Mouse (Mus musculus): ENCODE measurements at regions not wholly inside any gene's neighbourhood (a gene's known extent, or its start where the extent isn't known, plus 50 kb on each side); places are given as distances from the start of the nearest gene placed in this dataset.

GRCm38 (mm10) chrX:166945476-166945875, 263.6 kb downstream of the Tmsb4x start:
- ATAC-seq (ENCODE audit: insufficient read depth, low read depth) (no peak), DNase-seq (ENCODE audit: low spot score) (no peak)
- Histone ChIP-seq H3K4me3 (ENCODE audit: low read depth, low read length) (no peak overlapping the region), H3K9ac (replicated peaks; ENCODE audit: low read depth, low read length) (no peak overlapping the region), H3K9me3 (replicated peaks; ENCODE audit: control insufficient read depth, low read length) (no peaks in the 10 kb centered on the region), H3K27ac (ENCODE audit: low read depth) (no peak overlapping the region), H3K27me3 (ENCODE audit: control insufficient read depth, insufficient read depth, low read length) (no peaks in the 10 kb centered on the region), H3K36me3 (replicated peaks; ENCODE audit: control insufficient read depth, insufficient read depth, low read length) (no peaks in the 10 kb centered on the region), H3K4me1 (ENCODE audit: control insufficient read depth, insufficient read depth) (no peaks in the 10 kb centered on the region), H3K4me2 (ENCODE audit: low read depth, low read length) (no peak overlapping the region)
- no peak for TF ChIP-seq CTCF (IDR thresholded peaks at IDR 0.05; ENCODE audit: low read depth)
- TF ChIP-seq EP300 (IDR thresholded peaks at IDR 0.05; ENCODE audit: low read depth): no peak
- WGBS: 39% methylated on average over 1 of the region's 1 CpGs

- Histone ChIP-seq H3K27me3 (ENCODE audit: control insufficient read depth, insufficient read depth, low read length) (no peaks in the 10 kb centered on the region), H3K36me3 (replicated peaks; ENCODE audit: control insufficient read depth, insufficient read depth, low read length) (no peaks in the 10 kb centered on the region), H3K9me3 (replicated peaks; ENCODE audit: control insufficient read depth, low read length) (no peaks in the 10 kb centered on the region), H3K27ac (ENCODE audit: low read depth) (no peak overlapping the region), H3K4me1 (ENCODE audit: control insufficient read depth, insufficient read depth) (no peaks in the 10 kb centered on the region), H3K4me2 (ENCODE audit: low read depth, low read length) (no peak overlapping the region), H3K4me3 (ENCODE audit: low read depth, low read length) (no peak overlapping the region), H3K9ac (replicated peaks; ENCODE audit: low read depth, low read length) (no peak overlapping the region)
- TF ChIP-seq EP300 (IDR thresholded peaks at IDR 0.05; ENCODE audit: low read depth) (no peak), CTCF (IDR thresholded peaks at IDR 0.05; ENCODE audit: low read depth) (no peak)
- no peak for DNase-seq (ENCODE audit: low spot score)
- no peak for ATAC-seq (ENCODE audit: insufficient read depth, low read depth)
- 59% methylated on average over 2 of the region's 2 CpGs for WGBS
These were observed 275.3 kb downstream of the Tmsb4x start for GRCm38 (mm10) chrX:166933766-166934165.

GRCm38 (mm10) chrX:166932472-166932871, 276.6 kb downstream of the Tmsb4x start:
- H3K9ac ChIP-seq (replicated peaks; ENCODE audit: low read depth, low read length): no peak overlapping the region
- H3K36me3 ChIP-seq (replicated peaks; ENCODE audit: control insufficient read depth, insufficient read depth, low read length): no peaks in the 10 kb centered on the region
- H3K4me1 ChIP-seq (ENCODE audit: control insufficient read depth, insufficient read depth): no peaks in the 10 kb centered on the region
- no peak for TF ChIP-seq CTCF (IDR thresholded peaks at IDR 0.05; ENCODE audit: low read depth)
- TF ChIP-seq EP300 (IDR thresholded peaks at IDR 0.05; ENCODE audit: low read depth): no peak
- H3K27ac ChIP-seq (ENCODE audit: low read depth): no peak overlapping the region
- H3K9me3 ChIP-seq (replicated peaks; ENCODE audit: control insufficient read depth, low read length): no peaks in the 10 kb centered on the region
- no peaks in the 10 kb centered on the region for H3K27me3 ChIP-seq (ENCODE audit: control insufficient read depth, insufficient read depth, low read length)
- H3K4me3 ChIP-seq (ENCODE audit: low read depth, low read length): no peak overlapping the region
- ATAC-seq (ENCODE audit: insufficient read depth, low read depth) (no peak), DNase-seq (ENCODE audit: low spot score) (no peak)
- no peak overlapping the region for H3K4me2 ChIP-seq (ENCODE audit: low read depth, low read length)

- peak; percentile 32 for DNase-seq (ENCODE audit: low spot score)
- H3K27ac ChIP-seq (ENCODE audit: low read depth): no peak overlapping the region
- peak; percentile 33 for ATAC-seq (ENCODE audit: insufficient read depth, low read depth)
These were observed 278.1 kb downstream of the Tmsb4x start for GRCm38 (mm10) chrX:166931048-166931447.

GRCm38 (mm10) chrX:166929716-166930420, 279.2 kb downstream of the Tmsb4x start:
- ATAC-seq (ENCODE audit: insufficient read depth, low read depth) (no peak), DNase-seq (ENCODE audit: low spot score) (no peak)
- Histone ChIP-seq H3K27ac (ENCODE audit: low read depth) (no peak overlapping the region), H3K36me3 (replicated peaks; ENCODE audit: control insufficient read depth, insufficient read depth, low read length) (no peaks in the 10 kb centered on the region), H3K4me2 (ENCODE audit: low read depth, low read length) (no peak overlapping the region), H3K27me3 (ENCODE audit: control insufficient read depth, insufficient read depth, low read length) (no peaks in the 10 kb centered on the region), H3K4me1 (ENCODE audit: control insufficient read depth, insufficient read depth) (no peaks in the 10 kb centered on the region), H3K9me3 (replicated peaks; ENCODE audit: control insufficient read depth, low read length) (no peaks in the 10 kb centered on the region), H3K4me3 (ENCODE audit: low read depth, low read length) (no peak overlapping the region), H3K9ac (replicated peaks; ENCODE audit: low read depth, low read length) (no peak overlapping the region)
- WGBS: 62% methylated on average over 6 of the region's 6 CpGs
- TF ChIP-seq EP300 (IDR thresholded peaks at IDR 0.05; ENCODE audit: low read depth) (no peak), CTCF (IDR thresholded peaks at IDR 0.05; ENCODE audit: low read depth) (no peak)

More at GRCm38 (mm10) chrX:166931048-166931447, 278.1 kb downstream of the Tmsb4x start:
- TF ChIP-seq EP300 (IDR thresholded peaks at IDR 0.05; ENCODE audit: low read depth) (no peak), CTCF (IDR thresholded peaks at IDR 0.05; ENCODE audit: low read depth) (no peak)
- Histone ChIP-seq H3K9me3 (replicated peaks; ENCODE audit: control insufficient read depth, low read length) (no peaks in the 10 kb centered on the region), H3K36me3 (replicated peaks; ENCODE audit: control insufficient read depth, insufficient read depth, low read length) (no peaks in the 10 kb centered on the region), H3K27me3 (ENCODE audit: control insufficient read depth, insufficient read depth, low read length) (no peaks in the 10 kb centered on the region), H3K4me1 (ENCODE audit: control insufficient read depth, insufficient read depth) (no peaks in the 10 kb centered on the region), H3K4me2 (ENCODE audit: low read depth, low read length) (no peak overlapping the region), H3K9ac (replicated peaks; ENCODE audit: low read depth, low read length) (no peak overlapping the region), H3K4me3 (ENCODE audit: low read depth, low read length) (no peak overlapping the region)
- WGBS: 36% methylated on average over 4 of the region's 4 CpGs

Measured in heart, postnatal 0 days (tissue).